Mouse (Mus musculus): ENCODE results near the gene Col9a1. TPM values are rescaled to one million over a fixed set of nuclear protein-coding genes. Genes with fewer than 3 reads are reported as not detected.

Col9a1 gene
- polyA plus RNA-seq, 1 experiment: 0.56 TPM

GRCm38 (mm10) chr1:24231504-24232270 lies 54.3 kb downstream of the Col9a1 start:
- Histone ChIP-seq H3K27ac (ENCODE audit: insufficient read depth, low read length) (no peak overlapping the region), H3K4me3 (ENCODE audit: insufficient read depth, low read length) (no peak overlapping the region), H3K4me1 (ENCODE audit: control insufficient read depth, insufficient read depth, low read length) (peaks cover 16% of the 10 kb centered on the region)
- no peak for TF ChIP-seq CTCF (IDR thresholded peaks at IDR 0.05; ENCODE audit: extremely low read depth, insufficient read depth, low read length)
- no peak for TF ChIP-seq POLR2A (IDR thresholded peaks at IDR 0.05; ENCODE audit: extremely low read depth, insufficient read depth, low read length)

- Histone ChIP-seq H3K4me3 (ENCODE audit: insufficient read depth, low read length) (no peak overlapping the region), H3K4me1 (ENCODE audit: control insufficient read depth, insufficient read depth, low read length) (peaks cover 2% of the 10 kb centered on the region; the same call in 1 of the 2 replicates), H3K27ac (ENCODE audit: insufficient read depth, low read length) (no peak overlapping the region)
- TF ChIP-seq CTCF (IDR thresholded peaks at IDR 0.05; ENCODE audit: extremely low read depth, insufficient read depth, low read length) (no peak), POLR2A (IDR thresholded peaks at IDR 0.05; ENCODE audit: extremely low read depth, insufficient read depth, low read length) (no peak)
Measured at GRCm38 (mm10) chr1:24236330-24236729, 58.9 kb downstream of the Col9a1 start.

DNA sequence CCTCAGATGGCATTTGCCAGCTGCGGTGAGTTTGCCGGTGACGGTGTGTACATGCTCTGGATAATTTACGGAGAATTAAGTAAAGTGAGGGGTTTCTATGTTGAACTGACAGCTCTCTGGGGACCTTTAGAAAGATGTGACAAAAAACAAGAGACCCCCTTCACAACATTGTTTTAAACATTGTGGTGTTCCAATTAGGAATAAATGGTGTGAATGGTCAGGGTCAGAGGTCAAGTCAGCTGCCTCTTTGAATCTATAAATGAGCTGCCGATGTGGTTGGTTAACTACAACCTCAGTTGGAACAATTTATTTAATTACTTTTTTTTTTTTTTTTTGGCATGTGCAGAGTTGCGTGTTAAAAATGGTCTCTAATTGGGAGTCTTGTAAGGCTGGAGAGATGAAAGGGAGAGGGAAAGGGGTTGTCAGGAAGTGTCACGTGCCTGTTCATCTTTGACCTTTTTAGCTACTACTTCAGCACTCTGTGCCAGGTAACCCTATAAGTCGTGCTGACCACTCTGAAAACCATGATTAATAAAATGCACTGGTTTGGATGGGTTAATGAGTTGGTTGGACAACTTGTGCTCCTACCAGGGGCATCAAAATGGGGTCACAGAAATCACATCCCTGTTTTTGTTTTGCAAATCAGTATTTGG lies 62.8 kb downstream of the Col9a1 start:
- Histone ChIP-seq H3K4me1 (ENCODE audit: control insufficient read depth, insufficient read depth, low read length) (peaks cover 2% of the 10 kb centered on the region; the same call in 1 of the 2 replicates), H3K4me3 (ENCODE audit: insufficient read depth, low read length) (no peak overlapping the region), H3K27ac (ENCODE audit: insufficient read depth, low read length) (no peak overlapping the region)
- TF ChIP-seq POLR2A (IDR thresholded peaks at IDR 0.05; ENCODE audit: extremely low read depth, insufficient read depth, low read length) (no peak), CTCF (IDR thresholded peaks at IDR 0.05; ENCODE audit: extremely low read depth, insufficient read depth, low read length) (no peak)

DNA sequence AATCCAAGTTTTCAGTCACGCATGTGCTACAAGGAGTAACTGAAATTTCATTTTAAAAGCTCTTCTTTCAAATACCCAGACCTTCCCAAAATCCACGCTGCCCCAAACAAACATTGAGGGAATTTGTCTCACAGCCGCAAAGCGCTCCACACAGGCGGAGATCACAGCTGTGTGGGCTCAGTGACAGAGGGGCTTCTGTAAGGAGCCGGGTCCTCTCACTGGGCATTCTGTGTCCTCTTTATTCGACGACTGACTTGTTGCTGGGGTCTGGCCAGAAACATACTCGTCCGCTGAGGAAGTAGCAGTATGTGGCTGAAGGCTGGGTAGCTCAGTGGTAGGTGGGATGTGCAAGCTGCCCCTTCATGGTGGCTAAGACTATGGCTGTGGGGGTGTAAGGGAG lies 67.5 kb downstream of the Col9a1 start:
- H3K27ac ChIP-seq (ENCODE audit: insufficient read depth, low read length): no peak overlapping the region
- no peak overlapping the region for H3K4me3 ChIP-seq (ENCODE audit: insufficient read depth, low read length)
- peaks cover 2% of the 10 kb centered on the region; the same call in 1 of the 2 replicates for H3K4me1 ChIP-seq (ENCODE audit: control insufficient read depth, insufficient read depth, low read length)
- TF ChIP-seq POLR2A (IDR thresholded peaks at IDR 0.05; ENCODE audit: extremely low read depth, insufficient read depth, low read length) (no peak), CTCF (IDR thresholded peaks at IDR 0.05; ENCODE audit: extremely low read depth, insufficient read depth, low read length) (no peak)

DNA sequence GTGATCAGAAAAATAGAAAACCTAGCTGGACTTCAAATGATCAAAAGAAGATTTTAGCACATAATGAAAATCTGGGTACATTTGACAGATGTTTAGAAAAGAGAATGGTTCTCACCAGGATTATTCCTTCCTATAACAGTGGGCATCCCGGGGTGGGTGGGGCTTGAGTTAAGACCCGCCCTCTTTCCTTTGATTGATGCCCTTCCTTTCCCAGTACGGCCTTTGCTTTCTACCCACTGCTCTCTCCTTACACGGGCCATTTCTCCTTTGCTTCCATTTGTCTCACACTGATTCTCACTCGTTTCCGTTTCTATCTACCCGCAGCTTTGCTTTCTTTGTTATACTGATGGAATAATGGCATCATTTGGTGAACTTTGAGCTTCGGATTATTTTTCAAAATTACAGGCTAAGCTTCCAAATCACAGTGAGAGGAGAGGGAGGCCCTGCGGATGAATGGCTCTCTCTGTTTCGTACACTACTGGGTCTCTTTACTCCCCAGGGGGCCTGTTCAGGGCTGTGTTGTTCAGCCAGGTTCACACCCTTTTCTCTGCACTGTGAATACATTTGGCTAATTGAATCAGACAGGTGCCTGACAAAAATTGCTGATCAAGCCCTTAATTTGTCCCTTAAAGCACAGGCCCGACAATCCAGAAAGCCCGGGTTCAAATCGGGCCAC lies 68.4 kb downstream of the Col9a1 start:
- peaks cover 2% of the 10 kb centered on the region; the same call in 1 of the 2 replicates for H3K4me1 ChIP-seq (ENCODE audit: control insufficient read depth, insufficient read depth, low read length)
- no peak overlapping the region for H3K27ac ChIP-seq (ENCODE audit: insufficient read depth, low read length)
- no peak overlapping the region for H3K4me3 ChIP-seq (ENCODE audit: insufficient read depth, low read length)
- no peak for TF ChIP-seq POLR2A (IDR thresholded peaks at IDR 0.05; ENCODE audit: extremely low read depth, insufficient read depth, low read length)
- no peak for TF ChIP-seq CTCF (IDR thresholded peaks at IDR 0.05; ENCODE audit: extremely low read depth, insufficient read depth, low read length)

DNA sequence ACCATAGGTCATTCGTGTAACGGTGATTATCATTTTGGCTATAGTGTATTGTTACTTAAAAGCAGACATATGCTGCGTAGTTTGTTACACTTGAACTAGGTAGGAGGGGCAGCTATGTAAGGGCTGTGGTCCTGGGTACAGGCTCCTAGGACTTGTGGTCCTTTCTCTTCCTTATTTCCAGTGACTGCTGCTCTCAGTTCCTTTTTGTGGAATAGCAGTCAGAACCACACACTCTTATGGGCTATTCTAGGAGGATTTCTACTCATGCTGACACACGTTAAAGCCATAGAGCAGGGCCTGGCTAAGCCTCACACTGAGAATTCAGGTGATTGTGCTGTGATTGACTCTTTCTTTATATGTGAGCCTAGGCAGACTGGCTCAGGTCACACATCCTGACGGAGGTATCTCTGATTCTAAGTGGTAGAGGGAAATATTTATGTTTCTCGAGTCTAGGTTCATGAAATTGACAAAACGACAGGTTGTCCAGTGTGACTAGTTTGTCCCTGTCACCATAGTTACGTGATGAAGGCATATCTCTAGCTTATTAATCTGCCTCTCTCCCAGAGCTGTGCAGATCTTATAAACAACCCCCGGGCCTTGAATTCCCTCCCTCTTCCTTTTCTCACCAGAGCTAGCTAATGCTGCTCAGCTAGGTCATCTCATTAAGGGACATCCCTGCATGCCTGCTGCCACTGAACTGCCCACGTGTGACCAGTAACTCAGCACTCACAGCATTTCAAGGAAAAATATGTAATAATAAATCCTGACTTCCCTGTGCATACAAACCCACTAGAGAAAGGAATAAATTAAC lies 71.1 kb downstream of the Col9a1 start:
- no peak overlapping the region for H3K4me3 ChIP-seq (ENCODE audit: insufficient read depth, low read length)
- no peaks in the 10 kb centered on the region; the same call in 1 of the 2 replicates for H3K4me1 ChIP-seq (ENCODE audit: control insufficient read depth, insufficient read depth, low read length)
- no peak for TF ChIP-seq CTCF (IDR thresholded peaks at IDR 0.05; ENCODE audit: extremely low read depth, insufficient read depth, low read length)
- no peak for TF ChIP-seq POLR2A (IDR thresholded peaks at IDR 0.05; ENCODE audit: extremely low read depth, insufficient read depth, low read length)
- H3K27ac ChIP-seq (ENCODE audit: insufficient read depth, low read length): no peak overlapping the region

DNA sequence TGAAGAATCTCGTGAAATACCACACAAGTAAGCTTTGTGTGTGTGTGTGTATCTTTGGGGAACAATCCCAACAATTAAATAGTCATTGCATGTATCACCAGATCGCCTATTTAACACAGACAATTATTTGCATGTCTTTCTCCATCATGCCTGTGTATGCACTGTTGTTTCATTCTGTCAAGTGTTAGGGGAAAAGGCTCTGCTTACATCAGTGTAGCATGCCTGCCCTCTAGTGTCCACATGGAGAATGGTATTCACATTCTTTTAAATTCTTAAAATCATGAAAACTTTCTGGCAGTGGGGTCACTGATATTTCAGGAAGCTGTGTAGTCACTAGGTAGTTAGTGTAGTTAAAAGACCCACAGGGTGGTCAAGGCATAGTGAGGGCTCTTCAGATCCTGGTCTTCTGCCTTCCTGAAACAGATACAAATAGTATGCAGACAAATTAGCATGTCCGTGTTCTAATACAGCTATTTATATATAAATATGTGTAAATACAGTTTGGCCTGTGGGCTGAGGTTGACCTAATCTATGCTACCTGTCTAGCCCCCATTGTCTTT lies 71.8 kb downstream of the Col9a1 start:
- Histone ChIP-seq H3K4me1 (ENCODE audit: control insufficient read depth, insufficient read depth, low read length) (no peaks in the 10 kb centered on the region; the same call in 1 of the 2 replicates), H3K27ac (ENCODE audit: insufficient read depth, low read length) (no peak overlapping the region), H3K4me3 (ENCODE audit: insufficient read depth, low read length) (no peak overlapping the region)
- TF ChIP-seq CTCF (IDR thresholded peaks at IDR 0.05; ENCODE audit: extremely low read depth, insufficient read depth, low read length) (peak; percentile 82), POLR2A (IDR thresholded peaks at IDR 0.05; ENCODE audit: extremely low read depth, insufficient read depth, low read length) (no peak)

DNA sequence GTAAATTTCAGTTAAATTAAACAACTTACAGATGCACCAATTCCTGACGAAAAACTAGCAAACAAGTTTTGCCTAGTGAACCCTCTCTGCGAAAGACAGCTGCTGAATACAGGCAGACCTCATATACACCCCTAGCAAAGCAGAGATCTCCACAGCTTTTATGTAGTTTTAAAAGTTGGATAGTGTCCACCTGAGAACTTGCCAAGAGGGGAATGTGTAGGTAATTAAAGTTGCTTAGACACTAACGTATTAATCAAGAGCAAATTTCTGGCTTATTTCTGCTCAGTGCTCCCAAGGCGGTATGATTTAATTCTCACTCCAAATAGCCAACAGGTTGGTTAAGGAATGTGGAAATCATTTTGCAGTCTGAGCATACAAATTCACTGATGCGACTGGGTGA lies 80.6 kb downstream of the Col9a1 start:
- TF ChIP-seq CTCF (IDR thresholded peaks at IDR 0.05; ENCODE audit: extremely low read depth, insufficient read depth, low read length) (no peak), POLR2A (IDR thresholded peaks at IDR 0.05; ENCODE audit: extremely low read depth, insufficient read depth, low read length) (no peak)
- H3K4me3 ChIP-seq (ENCODE audit: insufficient read depth, low read length): no peak overlapping the region
- H3K27ac ChIP-seq (ENCODE audit: insufficient read depth, low read length): no peak overlapping the region
- no peaks in the 10 kb centered on the region for H3K4me1 ChIP-seq (ENCODE audit: control insufficient read depth, insufficient read depth, low read length)

- H3K4me1 ChIP-seq (ENCODE audit: control insufficient read depth, insufficient read depth, low read length): no peaks in the 10 kb centered on the region
- no peak for TF ChIP-seq POLR2A (IDR thresholded peaks at IDR 0.05; ENCODE audit: extremely low read depth, insufficient read depth, low read length)
- no peak for TF ChIP-seq CTCF (IDR thresholded peaks at IDR 0.05; ENCODE audit: extremely low read depth, insufficient read depth, low read length)
- no peak overlapping the region for H3K27ac ChIP-seq (ENCODE audit: insufficient read depth, low read length)
- no peak overlapping the region for H3K4me3 ChIP-seq (ENCODE audit: insufficient read depth, low read length)
Measured at GRCm38 (mm10) chr1:24259419-24259818, 82.0 kb downstream of the Col9a1 start.
